11 mouse cellular contexts compared by ENCODE assay signal in genomic region chr7:144861769-144862070, GRCm38 (mm10). TPM values are rescaled to one million over a fixed set of nuclear protein-coding genes. Genes with fewer than 3 reads are reported as not detected.
DNase-seq lines count a peak whose midpoint lies in the region; ATAC-seq and TF ChIP-seq lines count a peak whose summit lies in the region.
"Had no signal": no experiment of that assay in that cellular context is flagged by ENCODE, and none has a peak within 500 bp of the region (broad histone marks: within the 10 kb centered on the region; RNA-seq: fewer than 3 reads in every experiment).

No protein-coding gene starts in this region.

- peaks cover 48% of the 10 kb centered on the region for H3K27me3 ChIP-seq in lung, postnatal 0 days (replicated peaks; ENCODE audit: insufficient read depth, low read length)
- H3K27me3 ChIP-seq in limb, embryonic 12.5 days, result peaks cover 95% of the 10 kb centered on the region
- peaks cover 11% of the 10 kb centered on the region; the same call in 1 of the 2 replicates for H3K27me3 ChIP-seq in stomach, postnatal 0 days (ENCODE audit: control insufficient read depth, insufficient read depth, low read length)

- under 1% methylated on average over 27 of the region's 28 CpGs for WGBS in lung, postnatal 0 days
- WGBS in limb, embryonic 12.5 days, result under 1% methylated on average over 28 of the region's 28 CpGs
- under 1% methylated on average over 28 of the region's 28 CpGs for WGBS in stomach, postnatal 0 days

- 0 out of 2 replicates have a peak overlapping the region, but pooled peaks have one; percentile 17 for H3K4me2 ChIP-seq in lung, postnatal 0 days (replicated peaks; ENCODE audit: low read depth, low read length)
- H3K4me2 ChIP-seq in limb, embryonic 12.5 days, result peak overlapping the region; percentile 48
- H3K4me2 ChIP-seq in stomach, postnatal 0 days (replicated peaks; ENCODE audit: low read depth), result no peak overlapping the region

- no peak for ATAC-seq in lung, postnatal 0 days
- no peak for ATAC-seq in limb, embryonic 12.5 days (ENCODE audit: insufficient number of reproducible peaks, insufficient read depth, low FRiP score, low TSS enrichment, low read depth)
- no peak for ATAC-seq in stomach, postnatal 0 days (ENCODE audit: low FRiP score, low TSS enrichment)

- DNase-seq in cerebellum, postnatal 10 days, result peak; percentile 33 to 41
- DNase-seq in cerebellum, postnatal 4 days (ENCODE audit: low spot score in 2 of 2), result no peak
- no peak for DNase-seq in lung, postnatal 0 days (ENCODE audit: low spot score)
- DNase-seq in lung, postnatal 36 days, result no peak
- DNase-seq in stomach, postnatal 0 days (ENCODE audit: low spot score), result peak; percentile 25
- DNase-seq in T-cell, adult 2 months (ENCODE audit: low spot score), result no peak
- DNase-seq in thymus, postnatal 36 days, result no peak
- DNase-seq: adrenal gland, postnatal 10 days; thymus, adult 2 months had no signal

- no peak for TF ChIP-seq EP300 in lung, postnatal 0 days (IDR thresholded peaks at IDR 0.05)
- TF ChIP-seq EP300 in stomach, postnatal 0 days (optimal IDR thresholded peaks at IDR 0.05), result no peak

- no peaks in the 10 kb centered on the region for H3K36me3 ChIP-seq in lung, postnatal 0 days (ENCODE audit: insufficient read depth, low read length)
- H3K36me3 ChIP-seq in limb, embryonic 12.5 days, result no peaks in the 10 kb centered on the region
- no peaks in the 10 kb centered on the region for H3K36me3 ChIP-seq in stomach, postnatal 0 days (ENCODE audit: control insufficient read depth, insufficient read depth, low read length)

- no peak for TF ChIP-seq CTCF in lung, postnatal 0 days (IDR thresholded peaks at IDR 0.05)
- no peak for TF ChIP-seq CTCF in stomach, postnatal 0 days (IDR thresholded peaks at IDR 0.05; ENCODE audit: low read depth)

- no peaks in the 10 kb centered on the region for H3K9me3 ChIP-seq in lung, postnatal 0 days (ENCODE audit: low read length)
- H3K9me3 ChIP-seq in limb, embryonic 12.5 days, result no peaks in the 10 kb centered on the region
- no peaks in the 10 kb centered on the region for H3K9me3 ChIP-seq in stomach, postnatal 0 days (ENCODE audit: control insufficient read depth, low read length)

- H3K4me1 ChIP-seq in lung, postnatal 0 days (ENCODE audit: insufficient read depth, low read depth, low read length), result no peaks in the 10 kb centered on the region
- H3K4me1 ChIP-seq in limb, embryonic 12.5 days (replicated peaks), result peaks cover 13% of the 10 kb centered on the region
- H3K4me1 ChIP-seq in stomach, postnatal 0 days (replicated peaks; ENCODE audit: control insufficient read depth, insufficient read depth), result no peaks in the 10 kb centered on the region

- peak overlapping the region; percentile 1; the same call in 1 of the 2 replicates for H3K4me3 ChIP-seq in lung, postnatal 0 days (ENCODE audit: low read depth, low read length)
- peak overlapping the region; percentile 31 for H3K4me3 ChIP-seq in limb, embryonic 12.5 days (replicated peaks)
- peak overlapping the region; percentile 17; the same call in 1 of the 2 replicates for H3K4me3 ChIP-seq in stomach, postnatal 0 days (ENCODE audit: low read depth, low read length)
- H3K4me3 ChIP-seq: erythroblast, embryonic 14.5 days had no signal

- H3K27ac ChIP-seq in lung, postnatal 0 days (ENCODE audit: low read length), result no peak overlapping the region
- no peak overlapping the region for H3K27ac ChIP-seq in limb, embryonic 12.5 days
- no peak overlapping the region for H3K27ac ChIP-seq in stomach, postnatal 0 days (replicated peaks)

- no peak overlapping the region for H3K9ac ChIP-seq in lung, postnatal 0 days (replicated peaks; ENCODE audit: low read depth)
- no peak overlapping the region; the same call in 1 of the 2 replicates for H3K9ac ChIP-seq in limb, embryonic 12.5 days (replicated peaks)
- H3K9ac ChIP-seq in stomach, postnatal 0 days (ENCODE audit: low read length), result no peak overlapping the region

RNA-seq across cellular contexts. Expression of gene Fgf4, which starts 14.6 kb away (rescaled TPM):
- not detected in 2 replicates for polyA plus RNA-seq in lung, postnatal 0 days (2015; fragmentation: Nextera tagmentation; extraction: Ambion mirVana)
- polyA plus RNA-seq in limb, embryonic 12.5 days (2016; fragmentation: Nextera tagmentation; extraction: Ambion mirVana), result 0.49 TPM in 2 replicates
- not detected in 2 replicates for polyA plus RNA-seq in stomach, postnatal 0 days (2015; fragmentation: Nextera tagmentation; extraction: Ambion mirVana)
- polyA plus RNA-seq: erythroblast, embryonic 14.5 days had no signal

RNA-seq across cellular contexts. Expression of gene Fgf3, which starts 23.8 kb away (rescaled TPM):
- not detected in 2 replicates for polyA plus RNA-seq in lung, postnatal 0 days (2015; fragmentation: Nextera tagmentation; extraction: Ambion mirVana)
- not detected in 2 replicates for polyA plus RNA-seq in limb, embryonic 12.5 days (2016; fragmentation: Nextera tagmentation; extraction: Ambion mirVana)
- polyA plus RNA-seq in stomach, postnatal 0 days (2015; fragmentation: Nextera tagmentation; extraction: Ambion mirVana), result 0.47 and 1.1 TPM in 2 replicates

RNA-seq across cellular contexts. Expression of gene Fgf15, which starts 34.6 kb away (rescaled TPM):
- not detected in 2 replicates for polyA plus RNA-seq in lung, postnatal 0 days (2015; fragmentation: Nextera tagmentation; extraction: Ambion mirVana)
- polyA plus RNA-seq in limb, embryonic 12.5 days (2016; fragmentation: Nextera tagmentation; extraction: Ambion mirVana), result 0.42 and 0.76 TPM in 2 replicates
- not detected in 2 replicates for polyA plus RNA-seq in stomach, postnatal 0 days (2015; fragmentation: Nextera tagmentation; extraction: Ambion mirVana)
- polyA plus RNA-seq: erythroblast, embryonic 14.5 days had no signal

RNA-seq across cellular contexts. Expression of gene LTO1, which starts 53.2 kb away (rescaled TPM):
- 20.3 and 23.3 TPM in 2 replicates for polyA plus RNA-seq in lung, postnatal 0 days (2015; fragmentation: Nextera tagmentation; extraction: Ambion mirVana)
- polyA plus RNA-seq in limb, embryonic 12.5 days (2016; fragmentation: Nextera tagmentation; extraction: Ambion mirVana), result 26.1 and 27.9 TPM in 2 replicates
- 17.1 and 17.8 TPM in 2 replicates for polyA plus RNA-seq in stomach, postnatal 0 days (2015; fragmentation: Nextera tagmentation; extraction: Ambion mirVana)

Comparison
In these comparisons a context has a peak if more than half of its experiments do, and no peak if none do; other contexts are left out.
1. DNase-seq: peak in cerebellum, postnatal 10 days (2 of 2) and stomach, postnatal 0 days (single experiment); none in cerebellum, postnatal 4 days (0 of 2), lung, postnatal 0 days (single experiment), lung, postnatal 36 days (single experiment), T-cell, adult 2 months (single experiment) and thymus, postnatal 36 days (0 of 2).
2. Peak in every context shown above with its lines, with median percentiles within 50 percentile points of each other: H3K4me3 ChIP-seq.